Mouse (Mus musculus): ENCODE data around the gene Gm20696.

Gm20696 gene

DNA sequence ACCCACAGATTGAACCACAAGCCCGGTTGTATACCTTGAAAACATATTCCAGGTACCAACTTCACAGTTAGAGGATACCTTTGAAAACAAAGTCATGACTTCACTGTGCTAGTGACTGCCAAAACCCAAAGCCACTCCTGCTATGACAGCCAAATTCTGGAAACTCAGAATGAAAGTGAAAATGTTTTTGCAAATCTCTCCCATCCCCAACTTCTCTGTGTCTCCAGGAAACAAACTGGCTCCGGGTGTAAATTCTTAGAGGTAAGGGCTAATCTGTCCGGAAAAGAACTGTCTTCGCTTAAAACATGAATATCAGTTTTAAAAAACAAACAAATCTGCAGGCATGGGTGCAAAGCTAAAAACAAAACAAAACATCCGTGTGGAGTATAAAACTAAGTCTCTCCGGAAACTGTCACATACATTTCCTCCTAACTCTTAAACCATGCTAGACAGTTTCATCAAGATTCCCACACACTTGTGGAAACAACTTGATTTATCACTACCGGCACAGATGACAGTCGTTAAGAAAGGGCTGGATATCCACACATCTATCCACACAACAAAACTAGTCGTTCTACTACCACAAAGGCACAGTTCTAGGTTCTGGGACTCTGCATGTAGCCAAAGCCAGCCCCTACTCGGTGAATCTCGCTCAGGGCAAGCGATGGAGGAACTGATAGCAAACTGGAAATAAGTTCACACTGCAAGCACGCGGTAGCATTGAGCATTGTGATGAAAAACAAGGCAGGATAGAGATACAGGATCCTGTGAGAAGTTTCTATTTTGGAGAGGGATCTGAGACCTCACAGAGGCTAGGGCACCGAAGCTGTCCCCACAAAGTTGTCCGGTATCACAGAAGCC, 910 bp downstream of the Gm20696 start:
- DNase-seq (ENCODE audit: low spot score): no peak

GRCm38 (mm10) chr6:99663232-99663631, 3.4 kb downstream of the Gm20696 start:
- no peak for DNase-seq (ENCODE audit: low spot score)

- DNase-seq (ENCODE audit: low spot score): no peak
Measured at GRCm38 (mm10) chr6:99660443-99660842, 6.2 kb downstream of the Gm20696 start.

- DNase-seq (ENCODE audit: low spot score): no peak
Measured at GRCm38 (mm10) chr6:99658586-99658985, 8.0 kb downstream of the Gm20696 start.

DNA sequence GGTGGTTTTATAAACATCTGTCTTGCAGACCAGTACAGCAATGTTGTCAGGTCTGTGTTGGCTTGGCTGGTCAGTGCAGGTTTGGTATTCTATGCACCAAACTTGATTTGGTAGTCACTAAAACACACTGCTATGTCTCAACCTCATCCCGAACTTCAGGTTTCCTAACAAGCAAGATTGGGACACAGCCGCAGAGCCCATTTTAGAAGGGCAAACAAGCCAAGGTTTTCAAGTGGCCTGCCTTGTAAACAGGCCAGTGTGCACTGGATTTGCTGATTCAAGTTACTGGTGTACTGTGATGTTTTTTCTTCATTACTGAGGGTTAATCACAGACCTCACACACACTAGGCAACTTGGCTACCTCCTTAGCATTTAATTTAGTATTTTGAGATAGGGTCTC, 10.5 kb downstream of the Gm20696 start:
- no peak for DNase-seq (ENCODE audit: low spot score)

DNA sequence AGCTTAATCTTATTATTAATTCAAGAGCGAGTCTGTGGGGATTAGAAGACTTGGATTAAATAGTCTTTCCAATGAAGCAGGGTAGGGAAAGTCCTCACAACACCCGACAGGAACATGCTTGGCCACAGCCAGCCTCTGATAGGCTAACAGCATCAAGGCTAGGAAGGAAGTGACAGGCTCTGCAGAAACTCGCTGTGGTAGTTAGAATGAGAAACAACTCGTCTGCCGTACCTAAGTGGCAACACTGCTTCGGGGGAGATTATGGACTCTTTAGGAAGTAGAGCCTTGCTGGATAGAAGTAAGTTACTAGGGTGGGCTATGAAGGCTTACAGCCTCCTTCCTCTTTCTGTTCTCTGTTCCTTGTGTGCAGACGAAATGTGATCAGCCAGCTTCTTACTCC, 11.1 kb downstream of the Gm20696 start:
- DNase-seq (ENCODE audit: low spot score): no peak

GRCm38 (mm10) chr6:99654343-99654742, 12.3 kb downstream of the Gm20696 start:
- DNase-seq (ENCODE audit: low spot score): no peak

DNA sequence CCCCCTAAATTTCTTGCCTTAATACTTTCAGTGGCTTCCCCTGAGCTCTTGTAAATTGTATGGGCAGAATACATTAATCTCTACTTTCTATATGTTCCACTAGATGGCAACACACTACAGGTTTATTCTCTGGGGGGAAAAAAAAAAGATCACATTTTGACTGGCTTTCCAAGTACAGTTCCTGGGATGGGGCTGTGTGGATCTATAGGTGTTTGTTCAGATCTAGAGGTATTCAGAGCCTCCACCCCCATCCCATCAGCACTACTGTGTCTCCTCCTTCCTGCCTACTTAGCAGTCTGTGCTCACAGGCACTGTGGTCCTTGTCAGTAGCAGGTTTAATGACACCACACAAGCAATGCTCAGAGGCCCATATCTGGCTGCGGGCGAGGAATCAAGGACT, 14.3 kb downstream of the Gm20696 start:
- no peak for DNase-seq (ENCODE audit: low spot score)

- no peak for DNase-seq (ENCODE audit: low spot score)
Measured at GRCm38 (mm10) chr6:99649307-99649706, 17.3 kb downstream of the Gm20696 start.

GRCm38 (mm10) chr6:99646344-99646743, 20.3 kb downstream of the Gm20696 start:
- no peak for DNase-seq (ENCODE audit: low spot score)

DNA sequence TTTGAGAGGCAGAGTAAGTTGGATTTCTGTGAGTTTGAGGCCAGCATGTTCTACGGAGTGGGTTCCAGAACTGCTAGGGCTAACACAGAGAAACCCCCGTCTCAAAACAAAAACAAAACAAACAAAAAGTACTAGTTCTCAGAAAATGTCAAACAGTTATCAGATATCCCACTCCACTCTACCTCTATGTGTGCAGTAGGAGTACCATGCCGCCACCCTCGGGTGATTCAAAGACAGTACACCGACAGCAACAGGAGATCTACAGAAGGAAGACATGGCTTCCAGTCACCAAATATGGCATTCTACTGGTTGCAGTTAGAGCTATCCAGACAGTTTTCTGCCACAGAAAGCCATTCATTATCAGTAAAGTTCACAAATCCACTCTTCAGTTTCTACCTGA, 21.7 kb downstream of the Gm20696 start:
- DNase-seq (ENCODE audit: low spot score): no peak

- DNase-seq (ENCODE audit: low spot score): no peak
Measured at GRCm38 (mm10) chr6:99644386-99644785, 22.2 kb downstream of the Gm20696 start.

DNA sequence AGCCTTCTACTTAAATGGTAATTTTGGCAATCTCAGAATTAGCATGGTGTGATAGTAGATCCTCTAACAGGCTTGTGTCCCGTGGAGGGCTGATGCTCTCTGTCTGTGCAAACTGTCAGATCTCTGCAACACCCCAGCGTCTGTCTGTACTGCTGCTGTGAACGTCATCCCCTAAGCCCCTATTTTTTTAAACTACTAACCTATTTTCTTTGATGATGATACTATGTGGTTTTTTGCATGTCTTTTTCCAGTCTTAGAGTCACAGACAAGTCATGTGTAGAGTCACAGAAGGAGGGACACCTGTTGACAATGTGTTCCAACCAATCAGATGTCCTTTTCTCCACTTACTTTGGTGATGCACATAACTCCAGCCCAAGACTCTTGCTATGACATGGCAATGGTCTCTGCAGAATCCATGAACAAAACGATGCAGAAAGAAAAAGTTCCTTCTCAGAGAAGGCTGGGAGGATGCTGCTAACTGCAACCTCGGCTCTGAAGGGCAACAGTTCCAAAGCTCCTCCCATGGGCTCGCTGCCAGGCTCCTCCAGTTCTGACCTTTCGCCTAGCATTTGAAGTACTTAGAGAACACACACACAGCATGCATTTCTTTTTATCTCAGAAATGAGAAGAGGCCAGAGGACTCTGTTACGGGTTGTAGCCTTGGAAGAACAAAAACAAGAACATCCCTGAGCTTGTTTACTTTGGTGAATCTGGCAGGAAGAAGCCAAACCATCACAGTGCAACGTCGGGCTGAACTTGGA, 23.0 kb downstream of the Gm20696 start:
- peak; percentile 87 for DNase-seq (ENCODE audit: low spot score)

- DNase-seq (ENCODE audit: low spot score): no peak
Measured at GRCm38 (mm10) chr6:99637456-99637855, 29.1 kb downstream of the Gm20696 start.

- no peak for DNase-seq (ENCODE audit: low spot score)
Measured at GRCm38 (mm10) chr6:99636801-99637200, 29.8 kb downstream of the Gm20696 start.

GRCm38 (mm10) chr6:99636121-99636520, 30.5 kb downstream of the Gm20696 start:
- no peak for DNase-seq (ENCODE audit: low spot score)

- no peak for DNase-seq (ENCODE audit: low spot score)
Measured at GRCm38 (mm10) chr6:99632121-99632980, 34.2 kb downstream of the Gm20696 start.

- DNase-seq (ENCODE audit: low spot score): no peak
Measured at GRCm38 (mm10) chr6:99631637-99632036, 35.0 kb downstream of the Gm20696 start.

DNA sequence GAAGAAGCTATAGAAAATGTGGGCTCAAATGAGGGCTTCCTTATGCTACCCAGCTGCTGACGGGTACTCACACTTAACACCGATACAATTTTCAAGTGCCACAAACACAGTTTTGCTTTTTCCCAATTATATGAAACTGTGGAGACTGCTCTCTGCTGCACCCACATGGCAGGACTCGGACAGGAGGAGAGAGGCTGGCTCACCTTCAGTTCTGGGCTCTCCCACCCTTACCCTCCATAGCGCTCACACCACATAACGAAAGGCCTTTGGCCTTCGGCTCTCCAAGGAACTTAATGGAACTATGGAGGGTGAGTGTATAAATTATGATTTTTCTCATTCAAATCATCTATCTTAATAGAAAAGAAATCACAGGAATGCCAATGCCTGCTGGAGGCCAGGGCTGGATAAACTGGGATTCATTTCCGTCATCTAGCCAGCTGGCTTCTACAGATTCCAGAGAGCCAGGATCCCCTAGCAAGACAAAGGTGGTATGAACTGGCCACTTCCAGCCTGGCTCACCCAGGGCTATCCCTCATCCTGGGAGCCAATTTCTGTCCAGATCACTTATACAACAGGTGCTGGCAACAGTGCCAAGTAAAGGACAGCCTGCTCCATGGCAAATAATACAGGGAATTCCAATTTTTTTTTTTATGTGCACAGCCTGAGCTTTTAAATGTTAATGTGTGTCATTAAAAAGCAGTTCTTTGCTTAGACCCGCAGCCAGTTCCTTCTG, 36.7 kb downstream of the Gm20696 start:
- DNase-seq (ENCODE audit: low spot score): no peak

DNA sequence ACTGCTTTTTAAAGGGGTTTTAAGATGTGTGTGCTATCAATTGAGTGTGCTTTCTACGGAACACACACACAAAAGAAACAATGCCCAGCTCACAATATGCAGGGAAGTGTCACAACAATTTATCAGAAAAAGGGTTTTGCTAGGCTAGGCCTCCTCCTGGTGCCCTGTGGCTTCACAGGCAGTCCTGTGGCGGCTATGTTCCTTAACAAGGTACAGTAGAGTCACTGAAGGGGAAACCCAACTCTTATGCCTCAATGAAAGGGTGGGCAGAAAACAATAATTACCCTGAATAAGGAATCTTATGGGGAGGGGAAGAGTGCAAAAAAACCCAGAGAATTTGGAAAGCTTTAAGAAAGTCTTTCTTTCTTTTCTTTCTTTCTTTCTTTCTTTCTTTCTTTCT, 40.2 kb downstream of the Gm20696 start:
- DNase-seq (ENCODE audit: low spot score): no peak

GRCm38 (mm10) chr6:99625803-99626202, 40.8 kb downstream of the Gm20696 start:
- DNase-seq (ENCODE audit: low spot score): no peak

- no peak for DNase-seq (ENCODE audit: low spot score)
Measured at GRCm38 (mm10) chr6:99625306-99625705, 41.3 kb downstream of the Gm20696 start.

Data from testis, postnatal 10 days (tissue).